Mouse (Mus musculus) neutrophil, adult 5-6 weeks (primary cell): Measurements from ENCODE around the gene Zfp14. TPM values are rescaled to one million over a fixed set of nuclear protein-coding genes. Genes with fewer than 3 reads are reported as not detected.
A peak's percentile ranks its signal among the peaks of the same experiment; 100 is the strongest.

ENCODE experiments used
- ATAC-seq: fragments of 151-379, 151-347 bp; 2 replicates; pipeline ENCODE4 v1.8.0; 2017; ENCODE audit warnings: mild to moderate bottlenecking, moderate TSS enrichment; ENCODE audit not compliant: insufficient number of reproducible peaks, poor library complexity, low FRiP score, severe bottlenecking; ENCODE audit errors: extremely low read depth
- total RNA-seq: library from RNA; stranded (forward); fragments of 200-1000 nt; gene quantifications from 2 replicates; pipeline ENCODE4 v1.2.3, GENCODE M21; 2017

Gene Zfp14
- 3.6 and 4.3 TPM in 2 replicates for total RNA-seq

DNA sequence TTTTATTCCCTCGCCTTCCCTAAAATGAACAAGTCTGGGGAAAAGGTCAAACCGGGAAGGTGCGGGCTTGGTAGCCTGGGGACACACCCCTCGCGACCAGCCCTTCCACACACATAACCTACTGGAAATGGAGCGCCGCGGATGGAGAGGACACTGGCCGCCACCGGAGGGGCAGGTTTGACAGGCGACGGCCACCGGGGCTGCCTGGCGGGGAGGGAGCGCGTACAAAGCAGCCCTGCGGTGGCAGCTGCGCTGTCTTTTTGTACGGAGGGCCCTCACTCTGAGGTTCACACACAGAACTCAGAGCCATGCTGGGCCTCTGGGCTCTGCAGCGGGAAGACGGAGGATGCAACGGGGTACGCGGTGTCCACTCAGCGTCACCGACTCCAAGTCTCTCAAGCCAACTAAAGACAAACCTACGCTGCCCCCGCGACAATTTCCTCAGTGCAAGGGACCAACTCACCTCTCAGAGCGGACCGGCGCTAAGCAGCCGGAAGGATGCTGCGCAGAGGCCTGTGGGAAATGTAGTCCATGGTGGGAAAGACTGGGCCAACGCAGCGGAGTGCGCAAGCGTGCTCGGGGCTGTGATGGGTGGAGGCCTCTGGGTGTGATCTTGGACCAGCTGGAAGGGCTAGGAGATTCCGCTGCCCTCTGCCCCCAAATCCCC, at the start of gene Zfp14:
Zfp14 (minus strand) TSS at position 499 of the 667 bp plus-strand sequence.
- peak; percentile 99 for ATAC-seq

DNA sequence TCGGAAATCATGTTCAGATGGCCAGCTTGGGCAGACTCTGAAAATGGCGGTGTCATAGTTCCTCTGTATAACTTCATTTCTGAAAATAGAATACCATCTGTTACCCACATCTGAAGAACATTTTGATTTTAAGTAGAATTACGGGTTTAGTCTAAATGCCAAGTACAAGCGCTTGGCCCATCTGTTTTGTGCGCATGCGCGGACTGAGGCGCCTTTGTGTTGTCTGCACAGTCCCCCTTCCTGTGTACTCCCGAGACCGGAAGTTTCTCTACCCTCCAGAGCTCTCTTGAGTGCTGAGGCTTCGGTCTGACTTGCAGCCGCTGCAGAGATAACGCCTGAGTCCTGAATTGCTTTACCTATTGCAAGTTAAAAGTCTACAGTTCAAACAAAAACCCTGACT, 48.1 kb upstream of the Zfp14 start:
- ATAC-seq, result no peak

DNA sequence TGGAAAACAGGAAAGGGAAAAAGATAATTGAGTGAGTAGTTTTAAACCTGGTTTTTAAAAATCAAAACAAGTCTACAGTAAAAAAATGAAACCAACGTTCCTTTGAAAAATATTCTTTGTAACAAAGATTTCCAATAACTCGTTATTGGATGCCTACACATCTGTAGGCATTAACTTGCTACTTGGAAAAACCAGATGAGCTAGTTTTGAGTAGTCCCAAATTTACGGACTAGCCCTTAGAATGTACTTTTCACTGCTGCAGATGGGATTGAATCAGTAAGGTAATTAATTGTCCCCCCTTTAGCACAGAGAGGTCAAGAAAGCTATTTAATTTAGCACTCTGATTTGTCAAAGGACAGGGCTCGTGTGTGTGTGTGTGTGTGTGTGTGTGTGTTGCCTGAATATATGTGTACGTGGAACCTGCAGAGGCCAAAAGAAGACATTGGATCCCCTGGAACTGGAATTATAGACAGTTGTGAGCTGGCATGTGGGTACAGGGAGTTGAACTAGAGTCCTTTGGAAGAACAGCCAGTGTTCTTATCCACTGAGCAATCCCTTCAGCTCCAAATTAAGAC, 44.5 kb upstream of the Zfp14 start:
- no peak for ATAC-seq

DNA sequence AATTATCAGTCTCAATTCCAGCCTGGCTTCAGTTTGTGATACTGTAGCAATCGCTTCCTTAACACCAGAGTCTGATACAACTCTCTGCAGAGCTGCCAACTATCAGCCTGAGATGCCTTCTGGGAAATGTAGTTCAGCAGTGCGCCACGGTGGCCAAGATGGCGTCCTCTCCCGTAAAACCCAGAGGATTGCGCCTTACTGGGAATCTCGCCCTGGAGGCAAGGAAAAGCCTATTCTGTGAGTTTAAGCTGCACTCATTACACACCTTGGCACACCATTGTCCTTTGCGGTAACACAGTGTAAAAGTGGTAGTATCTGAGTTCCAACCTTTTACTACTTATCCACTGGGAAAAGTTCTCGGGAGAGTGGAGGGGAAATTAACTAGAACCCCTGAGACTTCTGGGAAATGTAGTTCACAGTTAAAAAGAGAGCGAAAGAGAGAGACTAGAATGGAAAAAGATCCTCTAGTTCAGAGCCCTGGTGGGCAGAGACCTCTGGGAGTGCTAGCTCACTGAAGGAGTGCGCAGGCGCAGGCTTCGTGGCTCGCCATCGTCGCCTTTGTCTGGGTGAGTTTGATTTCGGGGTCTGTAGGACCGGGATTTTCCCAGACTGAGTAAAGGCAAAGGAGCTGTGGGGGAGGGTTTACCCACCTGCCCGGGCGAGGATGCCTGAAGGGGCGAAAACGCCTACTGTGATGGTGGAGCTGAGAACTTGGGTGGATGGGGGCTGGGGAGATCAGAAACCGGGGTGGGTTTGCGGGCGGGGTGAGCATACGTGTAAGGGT, 43.7 kb upstream of the Zfp14 start, which contains the start of gene Zfp260:
Zfp260 (plus strand) TSS at position 132 of the 784 bp plus-strand sequence.
- peak; percentile 57 for ATAC-seq

GRCm38 (mm10) chr7:30093918-30094415, 42.8 kb upstream of the Zfp14 start:
- no peak for ATAC-seq

DNA sequence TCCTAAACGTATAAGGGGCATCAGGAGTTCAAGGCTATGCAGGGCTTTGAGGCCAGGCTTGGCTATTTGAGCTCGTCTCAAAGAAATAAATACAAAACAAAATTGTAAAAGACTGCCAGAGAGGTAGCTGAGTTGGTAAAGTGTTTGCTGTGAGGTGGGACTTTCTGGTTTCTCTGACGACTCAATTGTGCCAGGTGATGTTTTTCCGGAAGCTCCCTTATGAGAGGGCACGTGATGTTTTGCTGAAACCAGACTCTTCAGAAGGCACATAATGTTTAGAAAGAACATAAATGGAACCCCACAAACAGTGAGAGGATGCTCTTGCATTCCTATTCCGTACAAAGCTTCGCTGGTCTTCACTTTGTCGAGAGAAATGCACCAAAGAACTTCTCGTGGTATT, 41.5 kb upstream of the Zfp14 start:
- ATAC-seq, result no peak

DNA sequence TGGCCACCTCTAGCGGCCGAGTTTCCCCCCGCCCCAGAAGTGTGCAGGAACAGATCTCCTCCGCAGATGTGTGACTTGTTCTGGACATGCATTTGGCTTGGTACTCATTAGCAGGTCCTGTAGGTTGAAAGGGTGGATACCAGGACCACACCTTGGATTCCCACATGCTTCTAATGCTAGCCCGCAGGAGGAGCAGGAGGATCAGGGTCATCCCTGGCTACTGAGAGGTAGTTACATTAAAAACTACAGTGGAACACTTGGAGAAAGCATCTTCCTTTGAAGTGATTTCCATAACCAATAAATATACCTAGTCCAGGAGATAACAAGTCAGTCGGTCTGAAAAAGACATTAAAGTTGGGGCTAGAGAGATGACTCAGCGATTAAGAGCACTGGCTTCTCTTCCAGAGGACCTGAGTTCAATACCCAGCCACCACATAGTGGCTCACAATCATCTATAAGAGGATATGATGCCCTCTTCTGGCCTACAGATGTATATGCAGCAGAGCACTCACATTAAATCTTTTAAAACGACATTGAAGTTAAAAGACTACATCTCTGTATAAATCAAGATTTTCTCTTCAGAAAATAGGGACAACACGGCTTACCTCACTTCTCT, 39.9 kb upstream of the Zfp14 start:
- no peak for ATAC-seq

DNA sequence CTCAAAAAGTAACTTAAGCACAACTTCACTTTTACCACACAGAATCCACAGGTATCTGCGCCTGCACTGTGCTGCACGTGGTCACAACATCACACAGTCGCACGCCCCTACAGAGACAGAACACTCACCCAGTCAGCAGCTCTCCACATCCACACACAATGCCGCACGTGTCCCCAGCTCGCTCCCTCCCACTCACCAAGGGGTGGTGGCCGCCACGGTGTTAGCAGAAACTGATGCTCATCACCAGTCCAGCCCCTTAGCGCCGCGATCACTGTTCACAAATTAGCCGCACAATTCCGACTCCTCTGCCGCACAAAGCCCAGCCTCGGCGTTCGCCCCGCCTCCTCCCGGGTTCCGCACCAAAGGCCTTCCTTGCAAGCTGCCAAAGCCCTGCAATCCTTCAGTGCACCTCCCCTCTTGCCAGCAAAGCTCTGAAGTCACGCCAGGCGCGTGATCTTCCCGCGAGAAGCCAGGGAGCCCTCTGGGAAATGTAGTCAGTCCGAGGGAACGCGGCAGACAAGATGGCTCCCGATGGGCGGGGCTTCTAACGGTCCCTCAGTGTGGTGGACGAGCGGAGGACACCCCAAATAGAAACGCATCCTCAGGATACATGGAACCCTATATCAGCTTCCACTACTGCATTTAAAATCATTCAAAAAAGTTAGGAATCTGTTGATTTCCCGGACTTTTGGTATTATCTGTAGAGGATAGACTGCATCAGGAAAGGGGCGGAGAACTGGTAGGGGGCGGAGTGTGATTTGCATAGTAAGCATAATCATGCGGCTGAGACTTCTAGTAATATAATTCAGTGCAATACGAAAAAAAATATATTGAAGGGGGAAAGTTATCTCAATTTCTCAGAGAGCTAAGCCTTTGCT, 39.2 kb upstream of the Zfp14 start, which contains the start of the genes Gm26920 and Zfp566:
Gm26920 (minus strand) TSS at position 319 of the 878 bp plus-strand sequence.
Zfp566 (minus strand) TSS at position 436 of the 878 bp plus-strand sequence.
- peak; percentile 91 for ATAC-seq

- no peak for ATAC-seq
Measured at GRCm38 (mm10) chr7:30089405-30089804, 38.2 kb upstream of the Zfp14 start.

- no peak for ATAC-seq
Measured at GRCm38 (mm10) chr7:30086524-30086923, 35.3 kb upstream of the Zfp14 start.

- ATAC-seq, result peak; percentile 74
Measured at GRCm38 (mm10) chr7:30072146-30073028, 21.2 kb upstream of the Zfp14 start, which contains the start of gene Zfp82. Gene Zfp82 (minus strand): TSS chr7:30072900.

DNA sequence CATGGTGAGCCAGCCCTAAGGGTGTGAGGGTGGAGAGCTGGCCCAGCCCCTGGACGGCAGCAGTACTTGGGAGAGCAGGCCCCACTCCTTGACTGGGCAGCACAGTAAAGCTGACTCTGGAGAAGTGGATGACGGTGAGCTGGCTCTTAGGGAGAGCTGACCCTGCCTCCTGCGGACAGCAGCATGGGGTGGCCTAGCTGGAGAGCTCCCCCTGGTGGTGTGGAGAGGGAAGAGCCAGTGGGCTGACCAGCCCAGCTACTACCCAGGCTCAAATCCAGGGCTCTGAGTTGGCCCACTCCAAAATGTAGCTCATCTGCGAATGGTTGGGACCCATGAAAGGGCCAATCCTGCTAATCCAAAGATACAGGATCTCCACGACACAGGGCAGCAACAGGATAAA, 13.4 kb upstream of the Zfp14 start:
- 0 out of 2 replicates have a peak, but pooled peaks have one; percentile 23 for ATAC-seq

DNA sequence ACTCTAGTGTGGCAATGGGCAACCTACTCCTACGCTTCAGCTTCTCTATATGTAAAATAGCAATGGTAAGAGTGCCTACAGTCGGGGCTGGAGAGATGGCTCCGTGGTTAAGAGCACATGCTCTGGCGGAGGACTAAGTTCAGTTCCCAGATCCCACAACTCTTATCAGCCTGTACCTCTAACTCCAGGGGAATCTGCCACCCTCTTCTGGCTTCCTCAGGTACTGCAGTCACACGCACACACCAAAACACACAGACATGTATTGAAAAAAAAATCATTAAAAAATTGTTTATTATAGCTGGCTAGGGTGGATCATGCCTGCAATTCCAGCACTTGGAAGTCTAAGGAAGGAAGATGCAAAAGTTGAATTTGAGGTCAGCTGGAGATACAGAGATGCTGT, 11.3 kb upstream of the Zfp14 start:
- ATAC-seq, result no peak

GRCm38 (mm10) chr7:30060341-30060740, 9.2 kb upstream of the Zfp14 start:
- no peak for ATAC-seq

GRCm38 (mm10) chr7:30053591-30053990, 2.4 kb upstream of the Zfp14 start:
- ATAC-seq, result no peak

DNA sequence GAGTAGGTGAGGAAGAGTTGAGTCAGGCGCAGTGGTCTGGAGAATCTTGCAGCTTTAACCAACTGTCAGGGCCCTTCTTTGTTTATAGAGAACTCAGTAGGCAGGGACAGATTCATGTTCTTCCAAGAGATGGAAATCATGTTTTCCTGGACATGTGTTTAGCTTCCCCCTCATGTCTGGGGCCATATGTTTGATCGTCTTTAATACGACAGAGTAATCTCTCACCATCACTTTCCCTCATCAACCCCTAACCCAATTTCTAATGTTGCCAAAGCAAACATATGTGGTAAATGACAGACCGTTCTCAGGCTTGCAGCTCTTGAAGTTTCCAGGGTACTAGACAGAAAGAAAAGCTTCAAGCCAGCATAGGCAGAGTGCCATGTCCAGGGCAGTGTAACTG, 3.1 kb downstream of the Zfp14 start:
- ATAC-seq, result no peak

DNA sequence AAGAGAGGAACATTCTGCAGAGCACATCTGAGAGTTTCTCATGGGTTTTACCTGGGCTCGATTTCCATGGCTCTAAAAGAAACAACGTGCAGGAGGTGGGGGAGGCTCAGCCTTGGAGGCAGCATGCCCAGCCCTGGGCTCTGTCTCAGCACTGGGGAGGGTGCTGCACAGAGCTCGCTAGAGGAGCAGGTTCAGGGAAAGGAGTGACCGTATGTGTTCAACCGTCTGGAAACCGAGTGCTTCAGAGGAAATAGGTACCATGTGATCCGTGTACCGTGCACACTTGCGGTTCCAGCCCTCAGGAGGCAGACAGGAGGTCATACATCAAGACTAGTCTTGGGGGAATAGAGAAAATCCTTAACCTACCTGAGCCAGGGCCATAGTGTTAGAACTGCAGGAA, 6.8 kb downstream of the Zfp14 start:
- no peak for ATAC-seq
